Mouse (Mus musculus) myocyte (in vitro differentiated cells): ENCODE measurements at regions not wholly inside any gene's neighbourhood (a gene's known extent, or its start where the extent isn't known, plus 50 kb on each side); places are given as distances from the start of the nearest gene placed in this dataset.

ENCODE experiments used
- H3K27me3 ChIP-seq: one replicate; pipeline ENCODE4 v1.6.1; 2011; ENCODE audit not compliant: control insufficient read depth, insufficient read depth, insufficient read length
- H3K36me3 ChIP-seq: one replicate; pipeline ENCODE4 v1.6.1; 2011; ENCODE audit not compliant: control insufficient read depth, insufficient read depth
- H3K4me2 ChIP-seq: one replicate; pipeline ENCODE4 v1.6.1; 2011; ENCODE audit warnings: low read depth, control low read depth
- H3K4me3 ChIP-seq: one replicate; pipeline ENCODE4 v1.5.1; 2011; ENCODE audit warnings: mild to moderate bottlenecking, control low read depth, moderate library complexity
- H3K79me2 ChIP-seq: one replicate; pipeline ENCODE4 v1.6.1; 2011; ENCODE audit not compliant: control insufficient read depth, insufficient read depth
- H3ac ChIP-seq: one replicate; pipeline ENCODE4 v1.6.1; 2011; ENCODE audit not compliant: control insufficient read depth, insufficient read length
- CEBPB ChIP-seq: IDR thresholded peaks from 2 replicates; pipeline ENCODE4 v1.6.1; 2011; ENCODE audit warnings: mild to moderate bottlenecking, moderate library complexity; ENCODE audit not compliant: poor library complexity, insufficient read depth, severe bottlenecking
- E2F4 ChIP-seq: IDR thresholded peaks from one replicate; pipeline ENCODE4 v1.6.1; 2011; ENCODE audit warnings: mild to moderate bottlenecking, control low read depth, moderate library complexity; ENCODE audit not compliant: insufficient read depth
- MAX ChIP-seq: IDR thresholded peaks from one replicate; pipeline ENCODE4 v1.6.1; 2011; ENCODE audit warnings: low read depth, mild to moderate bottlenecking, control low read depth
- MYOD1 ChIP-seq, 3 experiments: IDR thresholded peaks; one replicate each; pipeline ENCODE4 v1.6.1; 2011; ENCODE audit warnings: control low read depth in 2 of 3, low read depth in 2 of 3, mild to moderate bottlenecking in 2 of 3, moderate library complexity in 1 of 3; ENCODE audit not compliant: insufficient read length in 2 of 3, control insufficient read depth in 1 of 3
- MYOG ChIP-seq, 3 experiments: IDR thresholded peaks; one replicate each; pipeline ENCODE4 v1.6.1; 2011; ENCODE audit warnings: control low read depth in 2 of 3, low read depth in 2 of 3, mild to moderate bottlenecking in 2 of 3; ENCODE audit not compliant: insufficient read length in 2 of 3, control insufficient read depth in 1 of 3, insufficient read depth in 1 of 3
- POLR2A ChIP-seq: IDR thresholded peaks from one replicate; pipeline ENCODE4 v1.6.1; 2011; ENCODE audit warnings: low read depth, mild to moderate bottlenecking, control low read depth, moderate library complexity; ENCODE audit not compliant: insufficient read length
- POLR2AphosphoS2 ChIP-seq: IDR thresholded peaks from one replicate; pipeline ENCODE4 v1.6.1; 2011; ENCODE audit warnings: low read depth, control low read depth; ENCODE audit not compliant: insufficient read length
- REST ChIP-seq: IDR thresholded peaks from one replicate; pipeline ENCODE4 v1.6.1; 2011; ENCODE audit warnings: mild to moderate bottlenecking, control low read depth, moderate library complexity; ENCODE audit not compliant: insufficient read depth, insufficient read length
- SRF ChIP-seq: IDR thresholded peaks from one replicate; pipeline ENCODE4 v1.6.1; 2011; ENCODE audit warnings: low read depth; ENCODE audit not compliant: control insufficient read depth, insufficient read length
- TCF12 ChIP-seq: IDR thresholded peaks from one replicate; pipeline ENCODE4 v1.6.1; 2011; ENCODE audit warnings: mild to moderate bottlenecking, control low read depth; ENCODE audit not compliant: poor library complexity, insufficient read depth, severe bottlenecking
- TCF3 ChIP-seq: IDR thresholded peaks from one replicate; pipeline ENCODE4 v1.6.1; 2011; ENCODE audit warnings: low read depth, control low read depth; ENCODE audit not compliant: insufficient read length
- USF1 ChIP-seq: IDR thresholded peaks from one replicate; pipeline ENCODE4 v1.6.1; 2011; ENCODE audit warnings: low read depth, mild to moderate bottlenecking, control low read depth, moderate library complexity

DNA sequence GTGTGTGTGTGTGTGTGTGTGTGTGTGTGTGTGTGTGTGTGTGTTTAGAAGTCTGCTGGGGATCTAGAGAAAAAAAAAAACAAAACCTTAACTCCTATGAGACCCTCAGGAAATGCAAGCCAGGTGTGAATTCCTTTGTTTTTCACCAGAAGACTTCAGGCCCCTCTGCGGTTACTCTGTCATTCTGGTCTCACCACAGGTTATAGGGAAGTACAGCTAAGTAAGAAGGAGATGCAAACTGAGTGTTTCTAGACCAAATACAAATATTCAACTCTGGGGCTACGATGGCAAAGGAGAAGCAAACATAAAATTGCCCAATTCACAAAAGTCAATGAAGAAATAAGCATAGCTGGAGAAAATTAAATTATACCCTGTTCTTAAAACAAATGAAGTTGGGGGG lies 54.9 kb upstream of the Basp1 start:
- TF ChIP-seq USF1 (no peak), E2F4 (no peak), MYOG (IDR thresholded peaks at IDR 0.05; ENCODE audit: control insufficient read depth in 1 of 3, insufficient read depth in 1 of 3, insufficient read length in 2 of 3, low read depth in 2 of 3) (no peak), POLR2A (no peak), TCF12 (no peak), MAX (no peak), MYOD1 (IDR thresholded peaks at IDR 0.05; ENCODE audit: control insufficient read depth in 1 of 3, insufficient read length in 2 of 3, low read depth in 2 of 3) (no peak), SRF (no peak), REST (no peak), CEBPB (no peak), POLR2AphosphoS2 (no peak), TCF3 (no peak)
- no peaks in the 10 kb centered on the region for H3K36me3 ChIP-seq
- no peaks in the 10 kb centered on the region for H3K79me2 ChIP-seq
- no peak overlapping the region for H3K4me3 ChIP-seq
- no peaks in the 10 kb centered on the region for H3K27me3 ChIP-seq
- no peak overlapping the region for H3ac ChIP-seq
- no peak overlapping the region for H3K4me2 ChIP-seq

DNA sequence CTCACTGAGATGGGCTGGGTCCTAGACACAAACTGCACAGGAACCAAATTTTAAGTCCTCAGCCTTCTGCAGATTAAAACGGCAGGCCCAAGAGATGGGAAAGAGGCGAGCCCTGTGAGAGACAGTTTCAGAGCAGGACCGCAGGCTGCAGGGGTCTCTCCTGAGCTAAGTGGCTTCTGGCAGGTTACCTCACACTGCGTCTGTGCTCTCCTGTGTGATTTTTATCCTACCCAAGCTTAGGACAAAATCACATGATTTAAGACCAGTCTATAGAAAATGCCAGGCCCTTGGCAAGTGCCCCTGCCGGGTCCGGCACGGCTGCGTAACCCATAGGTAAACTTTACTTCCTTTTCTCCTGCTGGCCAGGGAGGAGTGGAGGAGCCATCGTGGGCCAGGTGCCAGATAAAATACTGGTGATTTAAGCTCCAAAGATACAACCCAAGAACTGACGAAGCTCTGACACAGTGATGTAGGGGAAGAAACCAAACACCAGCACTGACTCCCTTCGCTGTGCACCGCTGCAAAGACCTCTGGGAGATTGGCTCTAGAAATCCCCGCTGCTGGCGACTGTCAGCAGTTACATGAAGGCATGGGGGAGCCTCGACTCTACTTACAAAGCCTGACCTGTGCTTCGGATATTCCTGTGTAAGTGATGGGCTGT lies 55.8 kb upstream of the Basp1 start:
- H3K27me3 ChIP-seq, result no peaks in the 10 kb centered on the region
- no peak for TF ChIP-seq REST
- no peaks in the 10 kb centered on the region for H3K79me2 ChIP-seq
- H3K36me3 ChIP-seq, result no peaks in the 10 kb centered on the region
- H3ac ChIP-seq, result no peak overlapping the region
- H3K4me3 ChIP-seq, result no peak overlapping the region
- no peak overlapping the region for H3K4me2 ChIP-seq

DNA sequence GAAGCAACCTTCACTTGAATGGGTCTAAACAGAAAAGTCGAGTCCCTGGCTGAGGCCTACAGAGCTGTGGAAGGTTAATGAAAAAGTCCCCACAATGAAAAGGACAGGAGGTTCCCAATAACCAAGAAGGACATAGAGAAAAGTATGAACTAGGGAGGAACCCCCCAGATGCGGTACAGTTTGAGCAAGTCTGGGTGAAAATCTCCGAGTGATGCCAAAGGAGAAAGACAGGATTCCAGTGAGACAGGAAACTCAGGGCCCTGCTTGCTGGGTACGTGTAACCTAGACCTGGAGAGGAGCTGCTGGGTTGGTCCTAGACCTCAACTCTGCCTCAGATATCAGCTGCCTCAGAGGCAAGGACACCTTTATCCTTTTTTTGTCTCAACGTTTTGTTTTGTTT lies 57.8 kb upstream of the Basp1 start:
- H3K27me3 ChIP-seq, result no peaks in the 10 kb centered on the region
- no peak for TF ChIP-seq MYOG (IDR thresholded peaks at IDR 0.05; ENCODE audit: control insufficient read depth in 1 of 3, insufficient read depth in 1 of 3, insufficient read length in 2 of 3, low read depth in 2 of 3)
- TF ChIP-seq MAX, result no peak
- no peak for TF ChIP-seq MYOD1 (IDR thresholded peaks at IDR 0.05; ENCODE audit: control insufficient read depth in 1 of 3, insufficient read length in 2 of 3, low read depth in 2 of 3)
- no peak for TF ChIP-seq REST
- no peak for TF ChIP-seq TCF3
- TF ChIP-seq POLR2A, result no peak
- no peak for TF ChIP-seq TCF12
- no peak for TF ChIP-seq CEBPB
- TF ChIP-seq POLR2AphosphoS2, result no peak
- TF ChIP-seq E2F4, result no peak
- no peak for TF ChIP-seq USF1
- no peak for TF ChIP-seq SRF
- no peak overlapping the region for H3ac ChIP-seq
- no peak overlapping the region for H3K4me3 ChIP-seq
- no peak overlapping the region for H3K4me2 ChIP-seq
- H3K36me3 ChIP-seq, result no peaks in the 10 kb centered on the region
- no peaks in the 10 kb centered on the region for H3K79me2 ChIP-seq

DNA sequence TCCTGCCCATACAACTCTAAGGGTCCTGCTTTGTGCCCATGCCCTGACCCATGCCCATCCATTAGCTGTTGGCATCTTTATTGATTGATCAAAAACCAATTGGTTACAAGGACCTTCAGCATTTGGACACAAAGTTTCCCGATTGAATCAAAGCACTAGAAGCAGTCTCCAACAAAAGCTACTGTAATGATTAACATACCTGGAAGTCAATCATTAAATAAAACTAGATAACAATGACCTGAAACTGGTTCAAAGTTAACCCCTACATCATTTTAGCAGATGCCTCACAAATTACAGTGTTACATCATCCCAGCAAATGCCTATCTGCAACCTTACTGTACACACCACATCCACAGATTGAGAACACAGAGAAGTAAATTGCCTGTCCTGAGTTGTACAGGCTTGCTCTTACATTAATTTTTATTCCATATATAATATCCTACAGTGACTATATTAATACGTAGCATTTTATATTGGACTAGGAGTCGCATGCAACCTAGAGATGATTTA lies 59.7 kb upstream of the Basp1 start:
- Histone ChIP-seq H3K27me3 (no peaks in the 10 kb centered on the region), H3ac (no peak overlapping the region), H3K79me2 (no peaks in the 10 kb centered on the region), H3K4me3 (no peak overlapping the region), H3K4me2 (no peak overlapping the region), H3K36me3 (no peaks in the 10 kb centered on the region)
- TF ChIP-seq REST (no peak), MAX (no peak), POLR2A (no peak), E2F4 (no peak), USF1 (no peak), SRF (no peak), MYOG (IDR thresholded peaks at IDR 0.05; ENCODE audit: control insufficient read depth in 1 of 3, insufficient read depth in 1 of 3, insufficient read length in 2 of 3, low read depth in 2 of 3) (no peak), CEBPB (no peak), POLR2AphosphoS2 (no peak), TCF3 (no peak), MYOD1 (IDR thresholded peaks at IDR 0.05; ENCODE audit: control insufficient read depth in 1 of 3, insufficient read length in 2 of 3, low read depth in 2 of 3) (no peak), TCF12 (no peak)

DNA sequence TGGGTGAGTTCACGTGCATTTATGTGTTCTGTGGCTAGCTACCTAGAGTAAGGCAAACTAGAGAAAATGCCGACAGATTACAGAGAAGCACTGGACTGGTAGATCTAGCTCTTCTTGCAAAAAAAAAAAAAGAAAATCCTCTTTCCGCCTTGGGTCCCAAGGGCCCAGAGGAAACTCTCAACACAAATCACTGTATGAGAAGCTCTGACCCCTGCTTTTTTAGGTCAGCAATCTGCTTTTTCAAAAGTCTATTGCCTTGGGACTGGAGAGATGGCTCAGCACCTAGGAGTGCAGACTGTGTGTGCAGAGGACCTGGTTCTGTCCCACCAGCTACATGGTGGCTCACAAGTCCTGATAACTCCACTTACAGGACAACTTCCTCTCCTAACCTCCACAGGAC lies 60.5 kb upstream of the Basp1 start:
- H3K4me2 ChIP-seq, result no peak overlapping the region
- H3K27me3 ChIP-seq, result no peaks in the 10 kb centered on the region
- no peak overlapping the region for H3ac ChIP-seq
- TF ChIP-seq TCF3 (no peak), REST (no peak), CEBPB (no peak), MYOD1 (IDR thresholded peaks at IDR 0.05; ENCODE audit: control insufficient read depth in 1 of 3, insufficient read length in 2 of 3, low read depth in 2 of 3) (no peak), MYOG (IDR thresholded peaks at IDR 0.05; ENCODE audit: control insufficient read depth in 1 of 3, insufficient read depth in 1 of 3, insufficient read length in 2 of 3, low read depth in 2 of 3) (no peak), TCF12 (no peak), SRF (no peak), POLR2AphosphoS2 (no peak), USF1 (no peak), POLR2A (no peak), E2F4 (no peak), MAX (no peak)
- no peaks in the 10 kb centered on the region for H3K79me2 ChIP-seq
- H3K4me3 ChIP-seq, result no peak overlapping the region
- H3K36me3 ChIP-seq, result no peaks in the 10 kb centered on the region
